ENCODE assay signal across 8 mouse cellular contexts in genomic region chr4:139967922-139968321, GRCm38 (mm10). TPM values are rescaled to one million over a fixed set of nuclear protein-coding genes. Genes with fewer than 3 reads are reported as not detected.
A peak's percentile ranks its signal among the peaks of the same experiment; 100 is the strongest.
DNase-seq lines count a peak whose midpoint lies in the region; ATAC-seq and TF ChIP-seq lines count a peak whose summit lies in the region.

TSS of gene Klhdc7a (minus strand) at chr4:139968026.

- H3K4me3 ChIP-seq in ES-E14 (ENCODE audit: insufficient read depth in 1 of 2, low read depth in 1 of 2, low read length in 2 of 2, poor library complexity in 1 of 2, severe bottlenecking in 1 of 2): peak within 1 kb of the TSS; percentile 9 to 55; a peak in 3 of 4 replicates
- H3K4me3 ChIP-seq in intestine, embryonic 14.5 days (ENCODE audit: low read depth, low read length): no peak within 1 kb of the TSS
- H3K4me3 ChIP-seq in left cerebral cortex, adult 2 months: peak within 1 kb of the TSS; percentile 18

- TF ChIP-seq CTCF in brain, embryonic 14.5 days (IDR thresholded peaks at IDR 0.05; ENCODE audit: borderline replicate concordance, extremely low read depth, insufficient read depth, insufficient read length): no peak
- no peak for TF ChIP-seq CTCF in left cerebral cortex, adult 2 months (IDR thresholded peaks at IDR 0.05)

- H3K9me3 ChIP-seq in ES-E14 (ENCODE audit: control insufficient read depth, insufficient read depth, low read depth, low read length): no peaks in the 10 kb centered on the region
- H3K9me3 ChIP-seq in intestine, embryonic 14.5 days (ENCODE audit: control insufficient read depth, low read length): no peaks in the 10 kb centered on the region

- H3K27me3 ChIP-seq in intestine, embryonic 14.5 days (replicated peaks; ENCODE audit: control insufficient read depth, insufficient read depth, low read length): no peaks in the 10 kb centered on the region

- ATAC-seq in intestine, embryonic 14.5 days (replicated peaks; ENCODE audit: low FRiP score, low TSS enrichment, low read depth): 0 out of 2 replicates have a peak, but pooled peaks have one; percentile 33
- ATAC-seq in erythroblast, adult 5-6 weeks (replicated peaks; ENCODE audit: low FRiP score, poor library complexity, severe bottlenecking): no peak

- no peak for DNase-seq in ES-E14 (ENCODE audit: low read depth, low spot score)
- DNase-seq in brain, embryonic 14.5 days (ENCODE audit: low read depth): peak; percentile 78
- DNase-seq in gastrocnemius, adult 18-20 months (ENCODE audit: low spot score): peak; percentile 69
- DNase-seq in intestine, embryonic 14.5 days (ENCODE audit: low spot score): no peak
- peak; percentile 44 to 59 for DNase-seq in left cerebral cortex, adult 2 months (ENCODE audit: extremely low spot score in 1 of 2, low spot score in 2 of 2)
- DNase-seq in lung, postnatal 14 days: peak; percentile 70
- peak; percentile 72 to 81 for DNase-seq in urinary bladder, postnatal 4 days (ENCODE audit: low spot score in 2 of 2)

- no peak within 1 kb of the TSS for H3K4me2 ChIP-seq in intestine, embryonic 14.5 days (ENCODE audit: low read length)

- intact Hi-C loops in left cerebral cortex, adult 2 months (cut with DNase I): no loop called here

- TF ChIP-seq POLR2A in brain, embryonic 14.5 days (IDR thresholded peaks at IDR 0.05; ENCODE audit: borderline replicate concordance, extremely low read depth, insufficient read depth, insufficient read length, poor library complexity, severe bottlenecking): no peak

- no peak within 1 kb of the TSS for H3K27ac ChIP-seq in ES-E14 (ENCODE audit: insufficient read depth, low read depth, low read length, poor library complexity, severe bottlenecking)
- H3K27ac ChIP-seq in intestine, embryonic 14.5 days (ENCODE audit: low read depth): no peak within 1 kb of the TSS; the same call in 1 of the 2 replicates
- peak within 1 kb of the TSS; percentile 65 for H3K27ac ChIP-seq in left cerebral cortex, adult 2 months

- in situ Hi-C loops in ES-E14 (cut with MboI; ENCODE audit: low sequenced_read_pairs in 2 of 2, unreplicated experiment in 2 of 2): no loop called here

- WGBS in intestine, embryonic 14.5 days: 28% methylated on average over 4 of the region's 4 CpGs

- peaks cover 7 to 48% of the 10 kb centered on the region in 2 experiments; a peak in 3 of 4 replicates for H3K4me1 ChIP-seq in ES-E14 (ENCODE audit: control insufficient read depth in 2 of 2, insufficient read depth in 2 of 2, low read length in 2 of 2, poor library complexity in 1 of 2)
- no peaks in the 10 kb centered on the region for H3K4me1 ChIP-seq in intestine, embryonic 14.5 days (replicated peaks; ENCODE audit: control insufficient read depth, insufficient read depth, low read length)

- H3K9ac ChIP-seq in ES-E14 (ENCODE audit: insufficient read depth, low read depth, low read length, poor library complexity, severe bottlenecking): no peak within 1 kb of the TSS
- no peak within 1 kb of the TSS for H3K9ac ChIP-seq in intestine, embryonic 14.5 days (ENCODE audit: low read length)

- no peaks in the 10 kb centered on the region for H3K36me3 ChIP-seq in ES-E14 (ENCODE audit: control insufficient read depth, insufficient read depth, low read length, poor library complexity, severe bottlenecking)
- H3K36me3 ChIP-seq in intestine, embryonic 14.5 days (ENCODE audit: control insufficient read depth, insufficient read depth, low read length): no peaks in the 10 kb centered on the region

TF ChIP-seq in ES-E14, 5 proteins besides CTCF, POLR2A, EP300 and RAD21:
- TF ChIP-seq ZNF384 (IDR thresholded peaks at IDR 0.05; ENCODE audit: low read depth, low read length) (no peak), ZC3H11A (IDR thresholded peaks at IDR 0.05; ENCODE audit: borderline replicate concordance, low read depth, low read length) (no peak), HCFC1 (IDR thresholded peaks at IDR 0.05; ENCODE audit: borderline replicate concordance, insufficient read depth, low read length) (no peak), CHD2 (IDR thresholded peaks at IDR 0.05; ENCODE audit: low read depth, low read length) (no peak), MAFK (IDR thresholded peaks at IDR 0.05; ENCODE audit: insufficient read depth, low read depth, low read length) (no peak)

RNA-seq across cellular contexts. Expression of gene Klhdc7a, which starts in this region (rescaled TPM):
- 1.9 and 3.3 TPM in 2 replicates for total RNA-seq in ES-E14 (2012; rRNA removed)
- 0.49 and 0.96 TPM in 2 replicates for polyA plus RNA-seq in brain, embryonic 14.5 days (2012; rRNA removed)
- total RNA-seq in gastrocnemius, adult 18-20 months (2021): under 1 TPM; 0.30 to 0.52 TPM
- polyA plus RNA-seq in intestine, embryonic 14.5 days (2014; fragmentation: Nextera tagmentation; extraction: Ambion mirVana): 0.09 and 0.15 TPM in 2 replicates
- 1 to 10 TPM; 9.4 to 9.6 TPM for total RNA-seq in left cerebral cortex, adult 2 months (2021)
- not detected in 2 replicates for total RNA-seq in erythroblast, adult 5-6 weeks (2015; ENCODE audit: low replicate concordance)
- not detected in 2 replicates for total RNA-seq in erythroblast, adult 5-6 weeks (2017; ENCODE audit: low replicate concordance)

Comparison
In these comparisons a context has a peak if more than half of its experiments do, and no peak if none do; other contexts are left out.
1. Peak in DNase-seq in brain, embryonic 14.5 days; RNA of the gene not detected or under 1 TPM.
2. Peak in DNase-seq in gastrocnemius, adult 18-20 months; RNA of the gene not detected or under 1 TPM.
3. Peak in ATAC-seq in intestine, embryonic 14.5 days; RNA of the gene not detected or under 1 TPM.
4. DNase-seq: peak in left cerebral cortex, adult 2 months (2 of 2), lung, postnatal 14 days (single experiment) and urinary bladder, postnatal 4 days (2 of 2); none in ES-E14 (single experiment) and intestine, embryonic 14.5 days (single experiment).